ENCODE assay signal across 8 mouse cellular contexts in genomic region chr7:127375271-127376245, GRCm38 (mm10). TPM values are rescaled to one million over a fixed set of nuclear protein-coding genes. Genes with fewer than 3 reads are reported as not detected.
DNase-seq lines count a peak whose midpoint lies in the region; ATAC-seq and TF ChIP-seq lines count a peak whose summit lies in the region.
"Not testable (repeated sequence)": the region's sequence is repeated elsewhere in the genome, so short reads cannot be mapped to it uniquely, and the experiment has no call there.

Gene Zfp747 (minus strand): TSS chr7:127376050.

- H3K4me1 ChIP-seq in heart, embryonic 11.5 days (ENCODE audit: control insufficient read depth, insufficient read depth, low read length); kidney, embryonic 16.5 days (ENCODE audit: insufficient read depth, low read length); liver, adult 2 months (ENCODE audit: control insufficient read depth, insufficient read depth, low read length): not testable (repeated sequence)

- H3K27ac ChIP-seq in heart, embryonic 11.5 days (ENCODE audit: low read depth, low read length) = peak within 1 kb of the TSS; percentile 50
- peak within 1 kb of the TSS; percentile 79 for H3K27ac ChIP-seq in kidney, embryonic 16.5 days (ENCODE audit: low read length)
- peak within 1 kb of the TSS; percentile 89 for H3K27ac ChIP-seq in liver, adult 2 months (replicated peaks; ENCODE audit: insufficient read depth, low read depth, low read length)

- DNase-seq in B cell, adult 2 months = peak; percentile 84 to 87
- peak; percentile 98 for DNase-seq in brain, adult 2 months (ENCODE audit: low read depth, low spot score)
- DNase-seq in liver, adult 2 months (ENCODE audit: extremely low read depth, low read depth, low spot score) = peak; percentile 92
- peak; percentile 97 for DNase-seq in splenic B cell, adult 2 months (ENCODE audit: low read depth, low spot score)

- H3K36me3 ChIP-seq in heart, embryonic 11.5 days (ENCODE audit: control insufficient read depth, insufficient read depth, low read length); liver, adult 2 months (ENCODE audit: control insufficient read depth, insufficient read depth, low read length); myocyte (ENCODE audit: control insufficient read depth, insufficient read depth); splenic B cell, adult 2 months (ENCODE audit: control insufficient read depth, insufficient read depth, low read length, poor library complexity, severe bottlenecking): not testable (repeated sequence)
- peaks cover 14% of the 10 kb centered on the region for H3K36me3 ChIP-seq in kidney, embryonic 16.5 days (ENCODE audit: insufficient read depth, low read length)

- ATAC-seq in erythroblast, adult 5-6 weeks (replicated peaks; ENCODE audit: low FRiP score, poor library complexity, severe bottlenecking) = peak; percentile 95
- ATAC-seq in heart, embryonic 11.5 days (replicated peaks; ENCODE audit: insufficient number of reproducible peaks, low FRiP score, low TSS enrichment) = peak; percentile 93
- peak; percentile 92 for ATAC-seq in kidney, embryonic 16.5 days (ENCODE audit: low FRiP score, low TSS enrichment)

- peak within 1 kb of the TSS; percentile 83 for H3K4me2 ChIP-seq in heart, embryonic 11.5 days
- H3K4me2 ChIP-seq in kidney, embryonic 16.5 days (replicated peaks; ENCODE audit: low read depth, low read length) = peak within 1 kb of the TSS; percentile 71
- H3K4me2 ChIP-seq in myocyte (ENCODE audit: low read depth) = peak within 1 kb of the TSS; percentile 74

- H3K27me3 ChIP-seq in heart, embryonic 11.5 days (ENCODE audit: control insufficient read depth, insufficient read depth, low read length); kidney, embryonic 16.5 days (ENCODE audit: insufficient read depth, low read length); liver, adult 2 months (ENCODE audit: control insufficient read depth, insufficient read depth, low read length); myocyte (ENCODE audit: control insufficient read depth, insufficient read depth, insufficient read length); splenic B cell, adult 2 months (ENCODE audit: control insufficient read depth, insufficient read depth, low read length, poor library complexity, severe bottlenecking): not testable (repeated sequence)

- H3K9ac ChIP-seq in heart, embryonic 11.5 days (ENCODE audit: low read depth, low read length) = peak within 1 kb of the TSS; percentile 81
- peak within 1 kb of the TSS; percentile 91 for H3K9ac ChIP-seq in kidney, embryonic 16.5 days (replicated peaks; ENCODE audit: low read length)
- peak within 1 kb of the TSS; percentile 97 for H3K9ac ChIP-seq in liver, adult 2 months (ENCODE audit: low read depth, low read length)

- 0 out of 2 replicates have a peak, but pooled peaks have one; percentile 28 for TF ChIP-seq POLR2A in liver, adult 2 months (IDR thresholded peaks at IDR 0.05; ENCODE audit: extremely low read depth, insufficient read depth, low read length)
- TF ChIP-seq POLR2A in myocyte (IDR thresholded peaks at IDR 0.05; ENCODE audit: insufficient read length, low read depth) = peak; percentile 51

- peak; percentile 63 for TF ChIP-seq CTCF in liver, adult 2 months (IDR thresholded peaks at IDR 0.05; ENCODE audit: low read depth, low read length)

- H3K4me3 ChIP-seq in heart, embryonic 11.5 days (ENCODE audit: low read depth, low read length) = peak within 1 kb of the TSS; percentile 73
- peak within 1 kb of the TSS; percentile 83 for H3K4me3 ChIP-seq in kidney, embryonic 16.5 days (ENCODE audit: low read length)
- peak within 1 kb of the TSS; percentile 99 for H3K4me3 ChIP-seq in liver, adult 2 months (ENCODE audit: insufficient read depth, low read depth, low read length)
- H3K4me3 ChIP-seq in myocyte = peak within 1 kb of the TSS; percentile 61

- 3% methylated on average over 49 of the region's 49 CpGs for WGBS in heart, embryonic 11.5 days (ENCODE audit: insufficient replicate concordance)
- WGBS in kidney, embryonic 16.5 days = 1% methylated on average over 46 of the region's 49 CpGs
- WGBS in liver, adult 2 months = under 1% methylated on average over 49 of the region's 49 CpGs

- H3K9me3 ChIP-seq in heart, embryonic 11.5 days (replicated peaks; ENCODE audit: control insufficient read depth, low read length); kidney, embryonic 16.5 days (ENCODE audit: low read length): not testable (repeated sequence)

- H3ac ChIP-seq in myocyte (ENCODE audit: control insufficient read depth, insufficient read length) = peak within 1 kb of the TSS; percentile 21

- H3K79me2 ChIP-seq in liver, adult 2 months (ENCODE audit: control insufficient read depth, insufficient read depth, low read length); myocyte (ENCODE audit: control insufficient read depth, insufficient read depth): not testable (repeated sequence)

TF ChIP-seq in myocyte, 11 proteins besides CTCF, POLR2A, EP300 and RAD21:
- peak; percentile 97 for TF ChIP-seq USF1 (IDR thresholded peaks at IDR 0.05; ENCODE audit: low read depth)
- TF ChIP-seq POLR2AphosphoS2 (IDR thresholded peaks at IDR 0.05; ENCODE audit: insufficient read length, low read depth) = peak; percentile 55
- TF ChIP-seq MYOD1 (IDR thresholded peaks at IDR 0.05; ENCODE audit: control insufficient read depth in 1 of 3, insufficient read length in 2 of 3, low read depth in 2 of 3) = peak in 1 of 3 experiments; percentile 0
TF ChIP-seq in myocyte: peak in this region for 3; not testable (repeated sequence) for 8.

RNA-seq across cellular contexts. Expression of gene Zfp747, which starts in this region (rescaled TPM):
- total RNA-seq in erythroblast, adult 5-6 weeks (2015; ENCODE audit: low replicate concordance) = 0.42 and 1.2 TPM in 2 replicates
- total RNA-seq in erythroblast, adult 5-6 weeks (2017; ENCODE audit: low replicate concordance) = 1.0 and 1.3 TPM in 2 replicates
- polyA plus RNA-seq in heart, embryonic 11.5 days (2014; fragmentation: Nextera tagmentation; extraction: Ambion mirVana) = 4.4 and 4.9 TPM in 2 replicates
- 10.6 and 11.3 TPM in 2 replicates for polyA plus RNA-seq in kidney, embryonic 16.5 days (2015; fragmentation: Nextera tagmentation; extraction: Ambion mirVana)
- total RNA-seq in liver, adult 2 months (2014; rRNA removed) = 3.6 and 3.7 TPM in 2 replicates
- 3.0 and 4.0 TPM in 2 replicates for polyA plus RNA-seq in liver, adult 2 months (2012; rRNA removed)
- 3.6 TPM for polyA plus RNA-seq in myocyte (2012; fragmentation: generic; extraction: Trizol)

Comparison
In these comparisons a context has a peak if more than half of its experiments do, and no peak if none do; other contexts are left out.
1. Peak in every context shown above with its lines: DNase-seq, ATAC-seq, H3K4me3 ChIP-seq and H3K27ac ChIP-seq.